Mouse (Mus musculus) forebrain, embryonic 16.5 days (tissue): ENCODE data around the gene Ppp3ca. TPM values are rescaled to one million over a fixed set of nuclear protein-coding genes. Genes with fewer than 3 reads are reported as not detected.

Experiments used
- ATAC-seq: fragments of 200-750 bp; cut with Nextera tagmentation; 2 replicates; pipeline ENCODE4 v1.8.0; 2017; ENCODE audit warnings: mild to moderate bottlenecking, moderate library complexity
- H3K27ac ChIP-seq: fragments of 300-500 bp; sonication (generic); 2 replicates; pipeline ENCODE4 v1.5.1; 2014; ENCODE audit warnings: low read length, control low read depth
- H3K27me3 ChIP-seq: fragments of 300-500 bp; sonication (generic); replicated peaks from 2 replicates; pipeline ENCODE4 v1.6.1; 2014; ENCODE audit warnings: low read length; ENCODE audit not compliant: control insufficient read depth, insufficient read depth
- H3K36me3 ChIP-seq: fragments of 300-500 bp; sonication (generic); 2 replicates; pipeline ENCODE4 v1.6.1; 2014; ENCODE audit not compliant: control insufficient read depth, insufficient read depth
- H3K4me1 ChIP-seq: fragments of 300-500 bp; sonication (generic); replicated peaks from 2 replicates; pipeline ENCODE4 v1.6.1; 2014; ENCODE audit warnings: low read length; ENCODE audit not compliant: control insufficient read depth, insufficient read depth
- H3K4me2 ChIP-seq: fragments of 300-500 bp; sonication (generic); 2 replicates; pipeline ENCODE4 v1.6.1; 2014; ENCODE audit warnings: mild to moderate bottlenecking, low read length, control low read depth
- H3K4me3 ChIP-seq: fragments of 300-500 bp; sonication (generic); replicated peaks from 2 replicates; pipeline ENCODE4 v1.5.1; 2014; ENCODE audit warnings: mild to moderate bottlenecking, low read length, control low read depth
- H3K9ac ChIP-seq: fragments of 300-500 bp; sonication (generic); replicated peaks from 2 replicates; pipeline ENCODE4 v1.6.1; 2014; ENCODE audit warnings: low read depth, low read length, control low read depth
- H3K9me3 ChIP-seq: fragments of 300-500 bp; sonication (generic); 2 replicates; pipeline ENCODE4 v1.6.1; 2016; ENCODE audit warnings: low read length; ENCODE audit not compliant: control insufficient read depth
- WGBS: fragments of 180-500 bp; shearing (Covaris S2); extraction: QIAGEN DNeasy Blood & Tissue Kit; methylation state at CpG from one replicate; pipeline ENCODE4 v1.1.7; 2014; 5-methylcytosine and 5-hydroxymethylcytosine counted together
- polyA plus RNA-seq: library from polyadenylated mRNA; unstranded; fragments of >200 nt; fragmentation: Nextera tagmentation; extraction: Ambion mirVana; gene quantifications from 2 replicates; pipeline ENCODE4 v1.2.1, GENCODE M21; 2015

Ppp3ca gene
- polyA plus RNA-seq, 1 experiment from 2014 or later, result 144 TPM

DNA sequence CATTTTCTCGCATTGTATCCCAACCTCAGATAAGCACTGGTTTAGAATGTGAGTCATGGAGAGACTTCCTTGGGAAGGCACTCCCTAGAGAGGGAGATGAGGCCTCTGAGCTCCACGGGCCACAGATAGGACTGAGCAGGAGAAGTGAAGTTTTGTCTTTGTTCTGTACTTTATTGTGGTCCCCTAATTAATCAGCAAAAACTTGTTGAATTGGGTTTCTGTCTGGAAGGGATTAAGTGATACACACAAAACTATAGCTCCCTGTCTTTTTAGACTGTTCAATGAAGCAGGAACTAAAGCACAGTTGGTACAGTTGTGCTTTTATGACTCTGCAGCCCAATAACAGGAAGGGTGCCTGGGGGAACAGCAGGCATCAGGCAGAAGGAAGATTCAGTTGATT is 95.6 kb downstream of the Ppp3ca start:
- no peaks in the 10 kb centered on the region for H3K36me3 ChIP-seq
- WGBS, result 22% methylated on average over 2 of the region's 2 CpGs
- ATAC-seq, result no peak

DNA sequence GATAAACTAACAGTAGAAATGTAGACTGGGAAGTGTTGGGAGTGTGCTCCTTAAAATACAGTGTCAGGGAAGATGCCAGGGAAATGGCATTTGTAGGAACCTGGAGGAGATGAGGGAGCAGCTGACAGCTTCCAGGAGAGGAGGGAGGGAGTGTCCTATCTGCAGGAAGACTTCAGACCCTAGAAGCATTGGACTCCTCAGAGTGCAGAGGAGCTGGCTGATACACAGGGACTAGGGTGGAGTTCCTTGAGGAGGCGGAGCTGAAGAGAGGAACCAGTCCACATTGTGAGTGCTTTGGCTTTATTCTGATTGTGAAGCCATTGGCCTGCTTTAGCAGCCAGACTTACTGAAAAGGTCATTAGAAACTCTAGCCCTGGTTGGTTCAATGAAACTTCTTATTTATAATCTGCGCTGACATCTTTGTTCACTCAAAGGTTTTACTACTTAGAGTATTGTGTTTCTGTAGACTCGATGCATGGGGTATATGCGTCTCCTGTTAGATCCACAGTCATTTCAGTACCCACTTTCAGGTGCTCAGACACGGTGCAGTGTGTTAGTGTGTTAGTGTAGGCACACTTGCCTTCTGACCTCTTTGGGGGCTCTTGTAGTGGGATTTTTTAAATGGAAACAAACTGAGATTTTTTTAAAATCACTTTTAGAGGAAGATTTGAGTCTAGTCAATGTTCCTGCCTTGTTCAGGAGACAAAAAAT is 99.0 kb downstream of the Ppp3ca start:
- Histone ChIP-seq H3K9me3 (no peaks in the 10 kb centered on the region), H3K4me2 (no peak overlapping the region), H3K27me3 (no peaks in the 10 kb centered on the region), H3K27ac (no peak overlapping the region), H3K9ac (no peak overlapping the region), H3K4me1 (peaks cover 7% of the 10 kb centered on the region), H3K36me3 (no peaks in the 10 kb centered on the region), H3K4me3 (no peak overlapping the region)
- ATAC-seq, result no peak
- WGBS, result 89% methylated on average over 5 of the region's 5 CpGs

More for the DNA sequence above, 95.6 kb downstream of the Ppp3ca start:
- no peak overlapping the region for H3K27ac ChIP-seq
- H3K4me1 ChIP-seq, result peaks cover 7% of the 10 kb centered on the region
- H3K4me2 ChIP-seq, result no peak overlapping the region
- H3K9me3 ChIP-seq, result no peaks in the 10 kb centered on the region
- no peaks in the 10 kb centered on the region for H3K27me3 ChIP-seq
- no peak overlapping the region for H3K4me3 ChIP-seq
- H3K9ac ChIP-seq, result no peak overlapping the region

DNA sequence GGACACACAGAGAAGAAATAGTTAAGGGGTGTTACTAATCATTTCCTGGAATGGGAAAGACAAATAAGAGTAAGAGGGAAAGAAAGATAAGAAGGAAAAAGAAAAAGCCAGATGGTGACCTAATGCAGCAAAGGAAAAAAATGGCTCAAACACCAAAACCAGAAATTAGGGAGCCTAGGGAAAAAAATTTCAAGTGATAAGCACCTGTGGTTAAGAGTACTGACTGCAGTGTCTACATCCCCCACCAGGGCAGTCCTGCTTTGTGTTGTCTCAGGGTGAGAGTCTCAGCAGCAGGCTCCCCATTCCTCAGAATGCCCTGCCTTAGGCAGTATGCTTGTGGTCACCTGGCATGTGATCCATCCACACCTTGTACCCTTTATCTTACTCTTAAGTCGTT is 99.6 kb downstream of the Ppp3ca start:
- no peak for ATAC-seq
- WGBS, result 91% methylated on average over 1 of the region's 1 CpGs
- no peak overlapping the region for H3K4me2 ChIP-seq
- no peaks in the 10 kb centered on the region for H3K9me3 ChIP-seq
- H3K36me3 ChIP-seq, result no peaks in the 10 kb centered on the region
- no peak overlapping the region for H3K4me3 ChIP-seq
- H3K9ac ChIP-seq, result no peak overlapping the region
- H3K27me3 ChIP-seq, result no peaks in the 10 kb centered on the region
- H3K27ac ChIP-seq, result no peak overlapping the region
- peaks cover 10% of the 10 kb centered on the region for H3K4me1 ChIP-seq

DNA sequence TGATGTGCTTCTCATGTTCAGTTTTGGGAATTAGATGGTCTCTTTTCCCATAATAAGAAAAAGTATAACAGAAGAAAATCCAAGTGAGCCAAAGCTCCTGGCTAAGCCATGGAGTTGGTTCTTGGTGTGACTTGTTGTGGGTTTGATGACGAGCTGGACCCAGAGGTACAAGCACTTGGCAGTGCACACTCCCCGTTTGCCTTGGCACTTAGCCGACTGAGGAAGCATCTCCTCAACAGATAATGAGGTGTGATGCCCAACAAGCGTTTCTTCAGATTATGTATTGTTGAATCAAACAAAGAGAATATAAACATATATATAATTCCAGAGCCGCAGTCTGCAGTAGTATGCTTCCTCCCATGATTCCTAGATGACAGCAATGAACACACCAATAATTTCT is 101.8 kb downstream of the Ppp3ca start:
- no peak overlapping the region for H3K9ac ChIP-seq
- H3K27ac ChIP-seq, result no peak overlapping the region
- H3K36me3 ChIP-seq, result no peaks in the 10 kb centered on the region
- H3K4me3 ChIP-seq, result no peak overlapping the region
- no peak overlapping the region for H3K4me2 ChIP-seq
- no peaks in the 10 kb centered on the region for H3K9me3 ChIP-seq
- peaks cover 3% of the 10 kb centered on the region; the same call in 1 of the 2 replicates for H3K4me1 ChIP-seq
- no peak for ATAC-seq
- 76% methylated on average over 5 of the region's 5 CpGs for WGBS
- H3K27me3 ChIP-seq, result no peaks in the 10 kb centered on the region

DNA sequence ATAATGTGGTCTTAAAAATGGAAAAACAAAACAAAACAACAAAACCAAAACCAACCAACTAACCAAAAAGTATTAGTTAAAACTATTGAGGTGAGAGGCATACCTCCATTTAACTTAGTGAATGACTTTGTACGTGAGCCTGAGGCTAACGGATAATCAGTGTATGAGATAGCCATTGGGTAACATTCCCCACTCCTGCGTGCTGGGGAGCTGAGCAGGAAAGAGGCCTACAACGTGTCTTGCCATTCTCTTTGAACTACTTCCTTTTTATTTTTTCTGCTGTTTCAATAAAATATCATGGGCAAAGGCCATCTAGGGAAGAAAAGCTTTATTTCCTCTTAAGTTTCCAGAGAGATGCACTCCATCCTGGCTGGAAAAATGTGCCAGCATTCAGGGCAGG is 103.3 kb downstream of the Ppp3ca start:
- Histone ChIP-seq H3K4me1 (peaks cover 3% of the 10 kb centered on the region; the same call in 1 of the 2 replicates), H3K36me3 (no peaks in the 10 kb centered on the region), H3K27ac (no peak overlapping the region), H3K4me3 (no peak overlapping the region), H3K9ac (no peak overlapping the region), H3K9me3 (no peaks in the 10 kb centered on the region), H3K27me3 (no peaks in the 10 kb centered on the region), H3K4me2 (no peak overlapping the region)
- ATAC-seq, result no peak
- WGBS, result 85% methylated on average over 4 of the region's 4 CpGs

DNA sequence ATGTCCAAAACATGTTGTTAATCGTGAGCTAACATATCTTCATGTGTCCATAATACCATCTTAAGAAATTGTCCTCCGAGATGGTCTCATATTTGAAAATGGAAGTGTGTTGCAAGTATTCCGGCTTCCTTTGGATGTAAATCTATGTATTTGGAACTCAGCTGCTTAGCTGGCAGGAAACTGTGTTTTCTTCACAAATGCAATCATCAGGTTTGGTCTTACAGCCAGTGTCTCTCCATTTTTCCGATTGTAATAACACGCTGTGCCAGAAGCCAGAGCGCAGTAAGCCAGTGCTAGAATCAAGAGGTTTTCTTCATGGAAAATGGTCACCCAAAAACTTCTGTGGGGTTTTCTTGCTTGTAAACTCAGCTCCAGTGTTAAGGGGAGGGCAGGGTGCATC is 104.3 kb downstream of the Ppp3ca start:
- Histone ChIP-seq H3K9me3 (no peaks in the 10 kb centered on the region), H3K4me3 (no peak overlapping the region), H3K27ac (no peak overlapping the region), H3K4me1 (peaks cover 3% of the 10 kb centered on the region; the same call in 1 of the 2 replicates), H3K4me2 (no peak overlapping the region), H3K9ac (no peak overlapping the region), H3K27me3 (no peaks in the 10 kb centered on the region), H3K36me3 (no peaks in the 10 kb centered on the region)
- WGBS, result 56% methylated on average over 6 of the region's 6 CpGs
- 0 out of 2 replicates have a peak, but pooled peaks have one; percentile 47 for ATAC-seq

DNA sequence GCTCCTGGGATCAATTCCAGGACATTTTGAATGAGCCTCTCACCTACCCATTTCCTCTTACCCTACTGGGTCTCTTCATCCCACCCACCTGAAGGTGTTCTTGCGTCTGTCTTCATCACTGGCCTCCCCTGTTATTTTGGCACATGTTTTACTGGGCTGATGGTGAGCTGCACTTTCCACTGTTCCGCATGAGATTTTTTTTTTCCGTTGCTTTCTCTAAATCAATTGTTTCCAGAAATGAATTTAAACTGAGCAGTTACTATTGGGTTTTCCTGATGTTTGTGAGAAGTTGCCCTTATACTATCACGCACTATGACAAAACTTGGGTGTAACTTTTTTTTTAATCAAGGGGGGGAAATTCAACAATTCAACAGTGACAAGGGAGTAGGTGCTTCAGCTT is 106.6 kb downstream of the Ppp3ca start:
- 93% methylated on average over 4 of the region's 4 CpGs for WGBS
- Histone ChIP-seq H3K4me3 (no peak overlapping the region), H3K9me3 (no peaks in the 10 kb centered on the region), H3K36me3 (no peaks in the 10 kb centered on the region), H3K27me3 (no peaks in the 10 kb centered on the region), H3K4me2 (no peak overlapping the region), H3K4me1 (peaks cover 3% of the 10 kb centered on the region; the same call in 1 of the 2 replicates), H3K9ac (no peak overlapping the region), H3K27ac (no peak overlapping the region)
- ATAC-seq, result no peak

DNA sequence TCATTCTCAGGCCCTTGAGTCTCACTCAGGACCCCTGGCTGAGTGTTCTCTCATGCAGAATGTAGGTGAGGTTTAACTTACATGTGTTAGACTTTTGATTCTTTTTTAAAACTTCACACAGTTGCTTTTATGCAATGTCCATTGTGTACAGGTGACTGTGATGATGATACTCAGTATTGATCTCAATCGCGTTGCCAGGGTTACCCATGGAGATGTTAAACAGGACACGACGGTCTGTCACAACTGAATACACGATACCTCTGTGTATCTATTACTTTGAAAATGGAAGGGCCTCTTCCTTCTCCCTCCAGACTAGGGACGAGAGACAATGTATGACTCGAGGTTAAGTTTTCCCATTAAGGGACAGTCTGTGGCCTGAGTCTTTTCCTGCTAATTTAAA is 107.5 kb downstream of the Ppp3ca start:
- Histone ChIP-seq H3K36me3 (no peaks in the 10 kb centered on the region), H3K4me2 (no peak overlapping the region), H3K27me3 (no peaks in the 10 kb centered on the region), H3K9me3 (no peaks in the 10 kb centered on the region), H3K27ac (no peak overlapping the region), H3K4me3 (no peak overlapping the region), H3K9ac (no peak overlapping the region), H3K4me1 (peaks cover 3% of the 10 kb centered on the region; the same call in 1 of the 2 replicates)
- 85% methylated on average over 7 of the region's 7 CpGs for WGBS
- no peak; the same call in 1 of the 2 replicates for ATAC-seq

DNA sequence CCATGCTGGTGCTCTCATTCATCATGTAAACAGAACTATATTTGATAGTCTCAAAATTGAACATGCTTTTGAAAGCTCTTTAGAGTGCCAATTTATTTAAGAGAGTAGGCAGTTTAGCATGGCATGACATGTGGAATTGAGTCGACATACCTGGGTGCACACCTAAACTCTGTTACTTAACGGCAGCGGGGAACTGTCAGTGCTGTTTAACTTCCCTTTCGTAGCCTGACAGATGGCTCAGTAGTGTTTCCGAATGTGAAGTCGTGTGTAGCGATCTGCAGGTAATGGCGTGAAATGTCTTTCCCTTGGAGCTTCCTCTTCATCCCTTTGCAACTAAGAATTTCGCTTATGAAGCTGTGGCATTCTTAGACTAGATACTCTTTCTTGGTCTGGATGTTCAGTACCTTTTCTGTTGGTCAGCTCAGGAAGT is 107.9 kb downstream of the Ppp3ca start:
- H3K36me3 ChIP-seq, result no peaks in the 10 kb centered on the region
- H3K27ac ChIP-seq, result no peak overlapping the region
- ATAC-seq, result no peak
- no peaks in the 10 kb centered on the region for H3K9me3 ChIP-seq
- H3K4me1 ChIP-seq, result peaks cover 3% of the 10 kb centered on the region; the same call in 1 of the 2 replicates
- no peak overlapping the region for H3K4me2 ChIP-seq
- WGBS, result 85% methylated on average over 9 of the region's 9 CpGs
- H3K27me3 ChIP-seq, result no peaks in the 10 kb centered on the region
- no peak overlapping the region for H3K4me3 ChIP-seq
- H3K9ac ChIP-seq, result no peak overlapping the region
